Mouse (Mus musculus) gastrocnemius, adult 18-20 months (tissue): ENCODE measurements at regions not wholly inside any gene's neighbourhood (a gene's known extent, or its start where the extent isn't known, plus 50 kb on each side); places are given as distances from the start of the nearest gene placed in this dataset.

Experiments used
- DNase-seq: peaks from one replicate; pipeline ENCODE4 v3.0.0; 2021; ENCODE audit warnings: low spot score

DNA sequence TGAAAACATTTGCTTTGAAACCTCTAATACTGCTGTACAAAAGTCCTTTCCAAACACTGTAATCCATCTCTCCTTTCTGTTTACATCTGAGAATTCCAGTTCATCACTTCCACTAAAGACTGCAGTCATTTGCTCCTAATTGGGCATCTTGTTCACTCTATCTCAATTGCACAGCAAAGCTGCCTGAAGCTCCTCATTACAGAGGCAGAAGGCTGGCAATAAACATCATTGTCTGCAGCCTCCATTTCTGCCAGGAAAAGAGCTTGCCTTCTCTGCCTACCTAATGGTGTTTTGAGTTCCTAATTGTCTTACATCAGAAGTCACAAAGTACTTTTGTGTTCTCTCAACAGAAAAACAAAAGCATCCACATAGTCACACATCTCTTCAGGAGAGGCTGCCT is 207.7 kb downstream of the Kcnj2 start:
- no peak for DNase-seq

DNA sequence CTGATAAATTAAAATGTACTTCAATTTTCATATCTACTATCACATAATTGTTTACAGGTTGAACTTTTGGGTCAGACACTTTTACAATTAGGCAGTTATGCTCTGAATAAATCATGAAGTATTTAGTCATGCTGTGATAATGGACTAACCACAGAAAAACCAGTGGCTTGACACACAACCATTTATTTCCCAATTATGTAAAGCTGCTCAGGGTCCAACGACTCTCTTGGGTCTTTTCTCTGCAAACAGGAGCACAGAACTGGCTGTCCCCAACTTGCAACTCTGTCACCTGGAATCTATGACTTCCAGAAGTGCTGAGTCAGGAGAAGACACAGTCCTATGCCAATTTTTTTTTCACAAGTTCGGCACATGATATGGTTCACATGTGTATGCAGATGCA is 214.8 kb downstream of the Kcnj2 start:
- no peak for DNase-seq

DNA sequence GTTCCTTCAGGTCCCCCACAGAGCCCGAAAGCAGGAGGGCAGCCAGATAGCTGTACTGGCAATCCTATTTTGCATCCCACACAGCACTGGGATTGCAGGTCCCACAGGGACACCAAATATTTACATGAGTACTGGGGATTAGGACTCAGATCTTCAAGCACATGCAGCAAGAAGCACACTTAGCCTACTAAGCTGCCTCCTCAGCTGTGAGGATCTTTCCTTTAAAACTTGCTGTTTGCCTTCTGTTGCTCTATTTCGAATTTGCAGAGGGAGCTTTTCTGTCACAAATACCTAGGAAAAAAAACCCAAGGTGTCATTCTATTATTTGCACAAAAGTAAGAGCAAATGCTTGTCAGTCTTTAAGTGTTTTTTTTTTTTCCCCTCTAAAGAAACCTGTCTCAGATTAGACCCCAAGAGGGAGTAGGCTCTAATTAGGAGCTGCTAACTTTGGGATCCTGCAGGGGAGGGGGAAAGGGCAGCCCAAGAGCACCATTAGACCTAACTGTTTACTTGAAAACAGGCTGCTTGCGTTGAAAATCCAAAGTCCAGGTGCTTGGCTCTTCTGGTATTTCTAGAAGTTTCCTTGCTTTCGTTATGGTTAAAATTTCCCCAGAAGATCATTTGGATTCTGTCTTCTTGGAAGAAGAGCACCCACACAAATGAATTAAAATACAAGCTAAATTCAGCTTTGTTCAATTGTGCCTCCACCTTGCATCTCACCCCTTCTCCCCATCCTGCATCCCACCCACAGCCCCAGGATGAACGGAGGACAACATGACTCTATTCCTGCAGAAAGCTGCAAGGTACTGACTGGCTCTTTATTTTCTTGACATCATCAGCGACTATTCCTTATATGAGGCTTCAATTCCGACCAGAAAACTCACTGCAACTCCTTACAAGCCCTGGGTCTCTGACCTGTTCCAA is 215.5 kb downstream of the Kcnj2 start:
- no peak for DNase-seq

DNA sequence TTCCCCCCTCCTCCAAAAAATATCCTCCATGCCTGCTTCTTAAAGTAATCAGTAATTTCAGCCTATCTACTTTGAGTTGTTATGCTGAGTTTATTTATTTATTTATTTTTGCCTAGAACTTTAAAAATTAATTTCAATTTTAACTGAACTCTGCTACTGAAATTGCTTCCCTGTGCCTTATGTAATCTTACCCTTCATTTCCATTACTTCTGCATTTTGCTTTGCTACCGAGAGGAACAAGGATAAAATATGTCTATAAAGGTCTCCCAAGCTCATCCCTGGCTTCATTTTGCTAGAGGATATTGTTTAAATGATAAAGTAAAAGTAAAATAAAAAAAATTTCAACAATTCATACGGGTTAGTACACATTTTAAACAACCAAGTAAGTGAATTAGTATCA is 216.3 kb downstream of the Kcnj2 start:
- DNase-seq, result no peak

DNA sequence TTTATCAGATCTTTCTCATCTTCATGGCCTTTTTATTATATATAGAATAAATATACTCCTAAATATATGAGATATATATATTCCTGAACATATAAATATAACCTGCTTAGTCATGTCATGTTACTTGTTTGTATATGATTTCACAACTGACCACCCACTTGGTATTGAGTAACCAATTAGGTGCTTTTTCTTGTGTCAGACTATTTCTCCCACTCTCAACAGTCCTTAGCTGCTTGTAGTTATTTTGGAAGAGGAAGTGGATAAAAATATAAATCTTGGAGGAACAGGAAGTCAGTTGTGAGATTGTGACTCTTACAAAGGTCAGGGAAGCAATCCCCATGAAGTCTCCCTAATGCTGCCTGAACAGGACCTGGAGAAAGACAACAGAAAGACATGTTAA is 224.6 kb downstream of the Kcnj2 start:
- no peak for DNase-seq

DNA sequence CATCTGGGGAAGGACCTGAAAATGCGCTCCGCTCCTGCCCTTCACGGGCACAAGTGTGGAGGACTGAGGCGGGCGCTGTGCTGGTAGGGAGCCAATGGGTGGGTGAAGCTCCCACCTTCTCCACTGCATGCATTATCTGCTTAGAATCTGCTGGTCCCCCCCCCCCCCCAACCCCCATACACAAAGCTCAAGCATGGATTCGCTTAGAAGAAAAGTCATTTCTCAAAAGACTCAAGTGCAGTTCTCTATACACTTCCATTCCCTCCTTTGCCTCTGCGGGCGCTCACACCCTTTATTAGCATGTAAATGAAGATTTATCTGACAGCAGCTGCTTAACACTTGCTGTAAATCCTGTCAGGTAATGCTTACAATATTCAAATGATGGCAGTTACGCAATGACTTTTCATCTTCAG is 230.4 kb downstream of the Kcnj2 start:
- DNase-seq, result no peak

DNA sequence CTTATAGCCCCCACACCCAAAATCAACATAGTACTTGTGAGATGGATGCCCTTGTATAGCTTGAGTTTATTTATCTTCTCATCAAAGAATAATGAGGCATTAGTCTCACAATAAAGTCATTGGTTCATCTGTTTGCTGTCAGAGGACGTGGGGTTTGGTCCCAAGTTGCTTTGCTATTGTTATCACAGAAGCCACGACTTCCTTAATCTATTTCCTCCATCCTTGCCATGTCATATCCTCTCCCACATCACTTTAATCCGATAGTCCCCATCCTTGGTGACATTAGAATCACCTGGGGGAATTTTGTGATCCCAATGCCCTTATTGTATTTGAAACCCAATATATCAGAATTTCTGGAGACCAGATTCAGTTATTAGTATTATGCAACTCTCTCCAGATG is 246.8 kb downstream of the Kcnj2 start:
- no peak for DNase-seq

DNA sequence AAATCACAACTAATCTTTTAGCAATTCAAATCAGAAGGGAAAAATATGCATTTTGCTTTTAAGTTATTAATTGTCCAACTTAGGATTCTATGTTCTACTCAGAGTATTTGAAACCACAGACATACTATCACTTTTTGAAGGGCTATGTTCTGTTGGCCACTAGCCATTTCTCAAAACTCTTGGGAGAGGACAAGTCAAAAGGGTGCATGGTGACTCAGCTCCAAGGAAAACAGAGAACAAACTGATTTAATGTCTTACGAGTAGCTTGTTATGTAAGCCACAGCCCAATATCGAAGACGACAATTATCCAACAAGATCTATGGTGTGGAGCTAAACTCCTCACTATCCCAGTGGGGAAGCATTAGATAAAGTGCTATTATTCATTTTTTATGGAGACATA is 247.6 kb downstream of the Kcnj2 start:
- peak; percentile 26 for DNase-seq

DNA sequence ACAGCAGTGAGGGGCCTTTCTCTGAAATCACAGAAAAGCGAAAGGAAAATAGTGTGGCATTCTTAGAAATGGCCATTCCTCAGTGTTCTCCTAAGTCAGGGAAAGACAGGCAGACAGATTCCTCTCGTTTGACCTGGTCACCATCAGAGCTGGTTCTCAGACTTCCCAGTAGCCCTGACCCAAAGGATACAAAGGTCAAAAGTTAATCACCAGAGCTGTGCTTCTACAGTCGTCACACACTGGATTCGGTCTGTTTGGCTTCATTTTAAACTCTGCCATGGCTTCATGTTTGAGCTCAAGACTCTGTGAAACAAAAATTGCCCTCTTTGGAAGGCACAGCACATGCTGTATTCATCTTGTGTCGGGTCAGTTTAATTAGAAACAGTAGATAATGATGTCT is 255.6 kb downstream of the Kcnj2 start:
- DNase-seq, result no peak

DNA sequence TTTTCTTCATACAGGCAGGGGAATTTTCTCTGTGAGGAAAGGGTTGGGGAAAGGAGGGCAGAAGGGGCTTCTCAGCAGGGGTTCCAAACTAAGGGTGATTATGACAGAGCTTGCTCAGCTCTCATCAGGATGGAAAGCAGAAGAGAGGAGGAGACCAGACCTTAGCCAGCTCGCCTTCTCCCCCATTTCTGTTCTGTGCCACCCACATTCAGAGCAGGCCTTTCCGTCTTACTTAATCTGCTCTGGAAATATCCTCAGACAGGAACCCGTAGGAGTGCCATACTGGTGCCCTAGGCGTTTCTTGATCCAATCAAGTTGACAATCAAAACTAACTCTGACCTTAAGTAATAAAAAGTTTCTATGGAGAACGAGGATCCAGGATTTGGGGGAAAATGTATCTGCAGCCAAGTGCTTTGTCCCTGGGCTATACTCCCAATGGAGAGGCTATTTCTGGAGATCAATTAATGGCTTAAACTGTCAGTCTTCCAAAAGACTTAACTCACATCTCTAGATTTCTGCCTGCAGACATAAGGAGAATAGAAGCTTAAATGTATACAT is 258.6 kb downstream of the Kcnj2 start:
- no peak for DNase-seq

DNA sequence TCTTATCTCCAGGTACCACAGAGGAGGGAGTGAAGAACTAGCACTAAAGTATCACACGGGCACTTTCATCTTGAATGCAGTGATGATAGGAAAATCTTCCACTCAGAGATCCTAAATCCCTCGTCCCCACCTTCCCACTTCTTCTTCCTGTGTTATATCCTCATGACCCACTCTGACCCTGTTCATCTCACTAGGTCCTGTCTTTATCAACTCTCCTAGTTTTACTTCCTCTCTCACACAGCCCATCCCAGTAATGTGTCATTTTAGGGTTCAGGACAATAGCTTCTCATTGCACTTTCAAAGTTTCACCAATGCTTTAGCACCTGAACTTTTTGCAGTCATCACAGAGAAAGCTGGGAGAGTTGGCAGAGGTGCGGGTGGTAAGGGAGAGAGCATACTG is 261.0 kb downstream of the Kcnj2 start:
- DNase-seq, result no peak

DNA sequence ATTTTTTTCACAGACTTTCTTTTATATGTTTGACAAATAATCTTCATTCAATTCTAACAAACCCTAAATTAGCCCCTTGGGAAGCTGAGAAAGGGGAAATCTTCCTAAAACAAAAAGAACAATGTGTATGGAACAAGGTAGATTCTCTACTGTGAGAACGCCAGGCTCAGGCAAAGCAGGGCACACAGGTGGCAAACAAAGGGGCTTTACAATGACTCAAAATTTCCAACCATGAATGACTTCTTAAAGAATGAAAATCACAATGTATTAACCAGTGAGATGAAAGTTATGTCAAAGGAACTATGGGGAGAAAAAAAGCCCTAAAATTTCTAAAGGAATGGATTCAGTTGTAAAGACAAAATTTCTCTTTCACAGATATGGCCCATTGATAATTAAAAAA is 262.3 kb downstream of the Kcnj2 start:
- DNase-seq, result no peak

DNA sequence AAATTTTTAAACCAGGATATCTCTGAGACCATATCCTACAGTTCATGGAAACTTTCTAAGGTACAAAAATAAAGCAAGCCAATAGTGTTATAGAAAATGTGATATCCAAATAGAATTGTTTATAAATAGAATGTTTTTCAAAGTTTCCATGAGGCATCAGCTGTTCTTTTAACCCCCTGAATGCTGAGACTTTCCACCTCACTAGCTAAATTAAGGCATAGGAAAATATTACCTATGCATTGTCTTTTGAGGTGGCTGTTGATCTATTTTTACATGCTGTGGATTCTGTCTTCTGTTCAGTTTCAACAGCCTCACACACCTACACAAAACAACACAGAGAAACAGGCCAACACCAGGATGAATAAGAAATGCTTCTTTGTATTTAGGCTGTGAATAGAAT is 265.6 kb downstream of the Kcnj2 start:
- no peak for DNase-seq

DNA sequence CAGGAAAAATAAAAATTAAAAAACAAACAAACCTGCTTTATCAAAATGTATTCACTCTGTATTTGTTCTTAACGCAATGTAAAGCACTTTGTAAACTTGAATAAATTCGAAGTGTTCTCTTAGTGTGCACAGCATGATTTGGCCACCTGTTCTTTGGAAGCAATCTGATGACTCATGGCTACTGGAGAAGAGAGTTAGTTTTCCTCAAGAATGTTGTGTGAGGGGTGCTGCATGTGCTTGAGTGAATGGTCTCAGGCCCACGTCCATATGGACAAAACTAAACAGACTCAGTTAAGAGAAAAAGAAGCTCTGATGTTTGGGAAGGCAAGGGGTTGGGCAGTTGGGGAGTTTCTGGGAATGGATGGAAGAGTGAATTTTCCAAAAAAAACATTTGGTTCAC is 267.1 kb downstream of the Kcnj2 start:
- DNase-seq, result no peak

DNA sequence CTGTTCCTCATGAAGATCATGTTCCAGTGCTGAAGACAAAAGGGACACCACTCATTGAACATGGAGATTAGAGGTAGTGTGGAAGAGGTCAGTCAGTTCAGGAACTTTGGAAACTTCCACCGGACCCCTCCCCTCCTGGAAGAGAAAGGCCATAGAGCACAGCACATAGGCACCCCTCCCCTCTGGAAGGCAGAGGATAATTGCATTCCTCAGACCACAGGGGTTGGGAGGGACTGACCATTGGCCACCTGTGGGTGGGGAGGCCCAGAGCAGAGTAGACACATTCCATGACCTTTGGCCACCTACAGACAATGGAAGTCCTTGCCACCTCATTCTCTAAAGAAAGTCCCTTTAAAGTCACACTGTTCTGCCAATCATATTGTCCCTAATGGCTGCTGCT is 281.6 kb downstream of the Kcnj2 start:
- DNase-seq, result no peak

DNA sequence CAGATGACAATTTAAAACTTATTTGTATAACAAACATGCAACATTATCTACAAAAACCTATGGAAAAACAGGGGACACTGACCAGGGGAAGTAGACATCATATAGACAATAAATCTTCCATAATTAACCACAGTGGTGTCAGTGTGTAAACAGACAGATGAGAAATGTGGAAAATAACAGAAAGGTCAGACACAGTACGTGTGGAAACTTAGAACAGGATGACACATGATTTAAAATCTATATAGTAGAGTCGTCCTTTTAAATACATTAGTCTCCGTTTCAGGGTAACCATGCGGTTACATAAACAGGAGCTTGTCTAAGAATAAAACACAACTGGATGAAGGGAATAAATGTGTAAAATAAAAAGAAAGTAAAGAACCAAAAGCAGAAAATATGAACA is 284.1 kb downstream of the Kcnj2 start:
- no peak for DNase-seq

DNA sequence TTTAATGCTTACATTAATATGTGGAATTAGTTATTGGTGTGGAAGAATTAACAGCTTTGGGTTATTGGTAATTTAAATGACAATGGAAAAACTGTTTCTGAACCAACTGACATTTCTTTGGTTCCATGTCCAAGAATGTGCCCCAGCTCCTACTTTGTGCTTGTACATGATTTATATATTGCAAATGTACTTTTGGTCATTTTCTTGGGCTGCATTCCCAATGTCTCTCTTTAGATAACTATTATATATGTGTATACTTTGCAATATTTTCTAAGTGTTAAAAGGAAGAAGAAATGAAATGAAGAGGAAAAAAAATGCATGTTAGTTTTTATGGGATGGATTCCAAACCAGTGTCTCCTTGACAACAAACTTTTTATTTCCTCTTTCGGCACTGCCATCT is 297.4 kb downstream of the Kcnj2 start:
- DNase-seq, result no peak

DNA sequence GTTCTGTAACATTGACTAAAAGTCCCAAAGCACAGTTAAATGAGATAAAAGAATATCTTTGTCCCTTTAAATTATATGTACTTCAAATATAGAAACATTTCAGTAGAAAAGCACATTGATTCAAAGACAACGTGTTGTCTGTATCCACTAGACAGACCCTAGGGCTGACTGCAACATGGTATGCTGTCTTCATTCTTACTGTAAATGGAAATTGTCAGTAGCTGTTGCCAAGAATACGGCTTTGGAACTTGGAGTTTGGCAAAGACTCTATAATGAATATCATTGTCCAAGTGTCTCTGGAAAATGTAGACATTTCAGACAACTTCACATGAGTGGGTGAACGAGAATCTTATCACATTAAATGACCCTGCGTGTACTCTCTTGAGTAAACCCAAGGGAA is 311.2 kb downstream of the Kcnj2 start:
- DNase-seq, result no peak

DNA sequence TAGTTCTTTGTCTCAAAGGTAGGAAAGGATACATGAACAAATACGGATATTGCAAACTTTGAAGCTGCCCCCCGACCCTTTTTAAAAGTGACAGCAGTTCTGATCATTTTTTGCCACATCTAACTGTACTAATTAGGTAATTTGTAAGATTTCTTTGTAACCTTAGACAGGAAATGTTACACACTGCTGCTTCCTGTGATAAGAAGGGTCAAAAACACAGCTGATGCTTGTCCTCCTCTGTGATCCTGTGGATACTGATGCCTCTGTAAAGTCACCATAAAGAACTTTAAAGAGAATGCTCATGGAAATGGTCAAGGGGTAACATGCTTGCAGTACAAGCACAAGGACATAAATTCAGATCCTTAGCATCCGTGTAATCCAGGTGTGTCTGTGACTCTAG is 313.9 kb downstream of the Kcnj2 start:
- no peak for DNase-seq

DNA sequence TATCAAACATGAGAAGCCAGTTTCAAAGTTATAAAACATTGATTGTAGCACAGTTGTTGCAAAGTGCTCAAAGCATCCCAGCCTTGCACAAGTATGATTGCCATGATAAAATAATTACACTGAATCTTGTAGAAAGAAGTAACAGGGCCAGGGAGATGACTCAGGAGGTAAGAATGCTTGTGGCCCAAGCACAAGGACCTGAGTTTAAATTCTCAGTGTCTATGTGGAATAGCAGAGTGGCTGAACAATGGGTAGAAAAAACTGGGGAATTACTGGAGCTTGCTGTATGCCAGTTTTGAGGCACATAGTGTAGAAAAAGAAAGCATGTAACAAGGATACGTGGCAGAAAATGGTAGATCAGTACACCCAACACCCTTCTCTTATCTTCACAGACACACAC is 332.7 kb downstream of the Kcnj2 start:
- DNase-seq, result no peak

DNA sequence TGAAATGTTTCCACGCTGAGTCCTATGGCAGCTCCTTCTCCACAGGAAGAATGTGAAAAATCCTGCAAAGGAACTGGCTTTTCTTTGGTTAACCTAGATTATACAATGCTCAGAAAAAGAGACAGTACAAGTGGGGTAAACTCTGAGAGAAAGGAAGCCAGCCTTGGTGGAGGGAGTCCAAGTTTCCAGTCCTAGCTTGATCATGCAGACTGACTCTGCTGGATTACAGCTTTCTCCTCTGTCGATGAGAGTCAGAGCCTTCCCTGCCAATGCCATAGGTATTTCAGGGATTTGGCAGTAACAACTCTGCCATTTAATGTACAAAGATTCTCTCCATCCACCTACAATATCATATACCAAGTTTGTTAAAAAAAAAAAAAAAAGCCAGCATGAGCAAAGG is 343.3 kb downstream of the Kcnj2 start:
- DNase-seq, result no peak

DNA sequence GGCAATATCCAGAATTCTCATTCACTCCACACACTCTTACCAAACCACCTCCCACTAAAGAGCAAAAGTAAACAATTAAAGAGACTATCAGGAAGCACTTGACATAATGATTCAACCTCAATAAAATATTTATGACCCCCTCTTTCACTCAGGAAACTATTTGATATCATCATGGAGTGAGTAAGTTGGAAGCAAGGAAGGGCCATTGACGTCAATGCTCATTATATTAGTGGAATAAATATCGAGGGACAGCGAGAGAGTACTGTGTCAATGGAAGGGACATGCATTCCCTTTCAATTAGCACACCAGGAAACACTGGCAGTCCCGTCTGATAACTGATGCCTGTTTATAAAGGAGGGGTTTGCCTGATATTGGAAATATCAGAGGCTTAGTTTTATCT is 358.9 kb downstream of the Kcnj2 start:
- no peak for DNase-seq

DNA sequence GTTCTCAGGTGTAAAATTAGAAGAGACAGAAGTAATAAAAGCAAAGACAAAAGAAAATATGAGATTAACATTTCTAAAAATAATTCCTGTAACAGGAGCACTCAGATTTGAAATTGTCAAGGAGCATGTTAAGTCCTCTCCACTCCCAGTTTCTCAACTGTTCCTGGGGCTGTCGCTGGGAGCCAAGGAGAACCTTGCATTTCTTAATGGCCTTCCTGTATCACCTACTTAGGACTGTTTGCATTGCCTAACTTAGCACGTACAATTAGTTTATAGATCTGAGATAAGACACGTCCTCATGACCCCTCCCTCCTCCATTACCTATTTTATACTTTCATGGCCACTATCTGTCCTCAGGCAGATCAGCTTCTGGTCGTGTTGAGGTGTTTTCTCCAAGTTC is 360.8 kb downstream of the Kcnj2 start:
- DNase-seq, result no peak

DNA sequence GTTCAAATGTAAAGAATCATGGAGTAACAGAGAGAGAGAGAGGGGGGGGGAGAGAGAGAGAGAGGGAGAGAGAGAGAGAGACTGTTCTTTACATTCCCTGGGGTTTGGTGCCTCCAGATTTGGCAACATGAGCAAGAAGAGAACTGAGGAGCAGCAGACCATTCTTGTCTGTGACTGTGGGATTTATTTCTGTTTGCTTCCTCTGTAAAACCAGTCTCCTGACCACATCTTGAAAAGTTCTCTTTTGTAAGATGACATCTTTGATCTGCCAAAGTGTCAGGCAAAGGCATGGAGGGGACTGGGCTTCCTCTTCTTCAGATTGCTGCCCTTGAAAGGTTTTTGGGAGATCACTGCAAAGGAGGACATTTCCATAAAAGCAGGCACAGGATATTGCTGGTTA is 376.3 kb downstream of the Kcnj2 start:
- no peak for DNase-seq
